Mouse (Mus musculus) kidney, adult 2 months (tissue): ENCODE data around the gene Syne2.

Experiments
- CTCF ChIP-seq: fragments of 200-500 bp; conservative IDR thresholded peaks from 2 replicates; pipeline ENCODE4 v1.5.1; 2011; ENCODE audit warnings: low read depth, mild to moderate bottlenecking, control low read depth, low read length, moderate library complexity, mixed read lengths; ENCODE audit not compliant: insufficient read depth, insufficient read length
- POLR2A ChIP-seq: fragments of 200-500 bp; IDR thresholded peaks from one replicate; pipeline ENCODE4 v1.6.1; 2011; ENCODE audit warnings: low read depth, low read length, control low read depth

DNA sequence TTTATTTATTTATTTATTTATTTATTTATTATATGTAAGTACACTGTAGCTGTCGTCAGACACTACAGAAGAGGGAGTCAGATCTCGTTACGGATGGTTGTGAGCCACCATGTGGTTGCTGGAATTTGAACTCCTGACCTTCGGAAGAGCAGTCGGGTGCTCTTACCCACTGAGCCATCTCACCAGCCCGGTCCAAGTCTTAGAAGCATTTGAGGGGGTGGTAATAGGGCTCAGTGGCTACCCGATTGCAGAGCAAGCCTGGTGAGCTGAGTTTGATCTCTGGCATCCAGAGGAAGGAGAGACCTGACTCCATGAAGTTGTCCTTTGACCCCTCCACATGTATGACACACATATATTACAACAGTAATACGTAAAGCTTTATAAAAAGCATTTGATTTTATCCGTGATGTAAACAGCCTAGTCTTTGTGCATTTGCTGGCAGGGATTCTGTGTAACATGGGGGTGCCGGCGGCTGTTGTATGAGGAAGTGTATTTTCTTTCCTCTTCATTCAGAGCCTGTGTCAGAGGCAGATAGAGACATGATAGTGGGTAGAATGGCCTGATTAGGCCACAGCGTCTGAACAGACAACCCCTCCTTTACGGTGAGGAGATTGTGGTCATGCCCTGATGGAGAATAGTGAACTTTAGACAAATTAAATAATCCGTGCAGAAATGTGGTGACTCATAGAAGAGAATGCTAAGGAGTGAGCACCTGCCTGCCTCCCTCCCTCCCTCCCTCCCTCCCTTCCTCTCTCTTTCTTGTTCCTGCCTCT, 38.3 kb downstream of the Syne2 start:
- TF ChIP-seq POLR2A (no peak), CTCF (no peak)
